Mouse (Mus musculus): Measurements from ENCODE around the gene Zfp988. TPM values are rescaled to one million over a fixed set of nuclear protein-coding genes. Genes with fewer than 3 reads are reported as not detected.
"Not testable (repeated sequence)": the region's sequence is repeated elsewhere in the genome, so short reads cannot be mapped to it uniquely, and the experiment has no call there.

The Zfp988 gene
- polyA plus RNA-seq (2016; fragmentation: Nextera tagmentation; extraction: Ambion mirVana): not detected in 2 replicates

- H3K27ac ChIP-seq (replicated peaks); H3K4me3 ChIP-seq; H3K4me2 ChIP-seq (replicated peaks); ATAC-seq (ENCODE audit: low FRiP score, low read depth); H3K36me3 ChIP-seq; H3K27me3 ChIP-seq; H3K4me1 ChIP-seq; H3K9ac ChIP-seq (replicated peaks): not testable (repeated sequence)
- H3K9me3 ChIP-seq: peaks cover 18% of the 10 kb centered on the region
- WGBS: 89% methylated on average over 6 of the region's 6 CpGs
Observed at GRCm38 (mm10) chr4:147305436-147305835, at the start of gene Zfp988. Zfp988 (plus strand) TSS chr4:147305674.

DNA sequence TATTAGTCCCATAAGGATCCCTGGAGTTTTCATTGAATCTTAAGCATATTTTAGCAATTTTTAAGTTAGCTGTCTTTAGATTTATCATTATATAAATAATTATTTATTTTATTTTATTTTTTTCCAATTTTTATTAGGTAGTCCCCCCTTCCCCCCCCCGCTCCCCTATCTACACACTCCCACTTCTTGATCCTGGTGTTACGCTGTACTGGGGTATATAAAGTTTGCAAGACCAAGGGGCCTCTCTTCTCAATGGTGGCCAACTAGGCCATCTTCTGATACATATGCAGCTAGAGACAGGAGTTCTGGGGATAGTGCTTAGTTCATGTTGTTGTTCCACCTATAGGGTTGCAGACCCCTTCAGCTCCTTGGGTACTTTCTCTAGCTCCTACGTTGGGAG lies 42.8 kb upstream of the Zfp988 start:
- WGBS: 87% methylated on average over 2 of the region's 3 CpGs
- H3K4me2 ChIP-seq (replicated peaks); H3K27ac ChIP-seq (replicated peaks); H3K27me3 ChIP-seq; ATAC-seq (ENCODE audit: low FRiP score, low read depth); H3K4me1 ChIP-seq; H3K9ac ChIP-seq (replicated peaks); H3K36me3 ChIP-seq; H3K4me3 ChIP-seq: not testable (repeated sequence)
- peaks cover 26% of the 10 kb centered on the region for H3K9me3 ChIP-seq

GRCm38 (mm10) chr4:147267302-147267701 lies 38.2 kb upstream of the Zfp988 start:
- not testable (repeated sequence) for H3K27ac ChIP-seq (replicated peaks); H3K4me3 ChIP-seq; H3K4me1 ChIP-seq; H3K36me3 ChIP-seq; H3K27me3 ChIP-seq; H3K9ac ChIP-seq (replicated peaks); H3K4me2 ChIP-seq (replicated peaks); ATAC-seq (ENCODE audit: low FRiP score, low read depth)
- peaks cover 40% of the 10 kb centered on the region for H3K9me3 ChIP-seq
- WGBS: 90% methylated on average over 17 of the region's 17 CpGs

DNA sequence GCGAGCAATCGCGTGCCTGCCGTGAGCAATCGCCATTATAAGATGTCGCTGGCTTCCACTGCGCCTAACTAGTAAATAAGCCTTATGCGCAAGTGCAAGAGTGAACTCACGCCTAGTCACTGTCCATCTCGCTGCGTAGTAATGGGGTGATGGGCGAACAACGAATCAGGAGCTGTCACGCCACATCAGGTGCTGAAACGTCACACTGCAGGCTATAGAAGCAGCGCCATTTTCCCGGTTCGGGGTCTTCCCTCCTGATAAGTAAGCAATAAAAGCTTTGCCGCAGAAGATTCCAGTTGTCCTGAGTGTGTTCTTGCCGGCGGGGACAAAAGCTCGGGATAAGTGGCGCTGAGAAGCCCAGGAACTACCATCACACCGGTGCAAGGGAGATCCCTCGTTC lies 36.7 kb upstream of the Zfp988 start:
- H3K9ac ChIP-seq (replicated peaks); H3K27ac ChIP-seq (replicated peaks); H3K4me2 ChIP-seq (replicated peaks); H3K27me3 ChIP-seq; ATAC-seq (ENCODE audit: low FRiP score, low read depth); H3K4me1 ChIP-seq; H3K36me3 ChIP-seq; H3K4me3 ChIP-seq: not testable (repeated sequence)
- 89% methylated on average over 25 of the region's 25 CpGs for WGBS
- peaks cover 43% of the 10 kb centered on the region for H3K9me3 ChIP-seq

DNA sequence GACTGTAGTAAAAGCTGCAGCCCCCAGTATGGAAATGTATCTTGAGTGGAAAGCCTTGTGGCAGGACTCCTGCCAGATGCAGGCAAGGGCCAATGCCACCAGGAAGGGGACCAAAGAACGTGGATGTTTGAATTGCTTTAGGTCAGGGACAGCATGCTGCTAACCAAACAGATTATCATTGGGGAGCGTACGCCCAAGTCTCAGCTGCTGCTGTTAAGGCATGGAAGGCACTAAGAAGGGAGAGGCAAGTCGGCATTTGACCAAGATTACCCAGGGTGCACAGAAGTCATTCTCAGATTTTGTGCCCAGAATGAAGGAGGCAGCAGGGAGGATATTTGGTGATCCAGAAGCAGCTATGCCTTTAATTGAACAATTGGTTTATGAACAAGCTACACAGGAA lies 35.4 kb upstream of the Zfp988 start:
- H3K4me2 ChIP-seq (replicated peaks): not testable (repeated sequence)
- H3K9me3 ChIP-seq: peaks cover 54% of the 10 kb centered on the region
- 87% methylated on average over 4 of the region's 4 CpGs for WGBS

DNA sequence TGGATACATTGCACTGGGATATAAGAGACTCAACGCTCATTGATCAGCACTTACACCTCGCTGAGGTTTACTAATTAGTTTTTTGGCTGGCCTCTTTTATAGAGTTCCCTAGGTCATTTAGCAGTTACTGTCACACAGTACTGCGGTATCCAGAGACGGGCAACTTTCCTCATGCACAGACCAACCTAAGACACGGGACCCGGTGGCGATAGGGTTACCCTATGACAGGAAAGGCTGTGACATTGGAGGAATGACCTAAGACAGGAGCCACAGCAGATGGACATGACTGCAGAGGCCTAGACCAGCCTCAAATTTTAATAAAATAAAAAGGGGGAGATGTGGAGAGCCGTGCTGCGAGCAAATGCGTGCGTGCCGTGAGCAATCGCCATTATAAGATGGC lies 33.9 kb upstream of the Zfp988 start:
- not testable (repeated sequence) for H3K9ac ChIP-seq (replicated peaks); ATAC-seq (ENCODE audit: low FRiP score, low read depth); H3K36me3 ChIP-seq; H3K4me3 ChIP-seq; H3K27me3 ChIP-seq; H3K4me2 ChIP-seq (replicated peaks); H3K4me1 ChIP-seq; H3K27ac ChIP-seq (replicated peaks)
- 88% methylated on average over 13 of the region's 13 CpGs for WGBS
- H3K9me3 ChIP-seq: peaks cover 59% of the 10 kb centered on the region

More for the DNA sequence above, 35.4 kb upstream of the Zfp988 start:
- not testable (repeated sequence) for H3K36me3 ChIP-seq; H3K27me3 ChIP-seq; H3K4me3 ChIP-seq; H3K4me1 ChIP-seq; ATAC-seq (ENCODE audit: low FRiP score, low read depth); H3K27ac ChIP-seq (replicated peaks); H3K9ac ChIP-seq (replicated peaks)

DNA sequence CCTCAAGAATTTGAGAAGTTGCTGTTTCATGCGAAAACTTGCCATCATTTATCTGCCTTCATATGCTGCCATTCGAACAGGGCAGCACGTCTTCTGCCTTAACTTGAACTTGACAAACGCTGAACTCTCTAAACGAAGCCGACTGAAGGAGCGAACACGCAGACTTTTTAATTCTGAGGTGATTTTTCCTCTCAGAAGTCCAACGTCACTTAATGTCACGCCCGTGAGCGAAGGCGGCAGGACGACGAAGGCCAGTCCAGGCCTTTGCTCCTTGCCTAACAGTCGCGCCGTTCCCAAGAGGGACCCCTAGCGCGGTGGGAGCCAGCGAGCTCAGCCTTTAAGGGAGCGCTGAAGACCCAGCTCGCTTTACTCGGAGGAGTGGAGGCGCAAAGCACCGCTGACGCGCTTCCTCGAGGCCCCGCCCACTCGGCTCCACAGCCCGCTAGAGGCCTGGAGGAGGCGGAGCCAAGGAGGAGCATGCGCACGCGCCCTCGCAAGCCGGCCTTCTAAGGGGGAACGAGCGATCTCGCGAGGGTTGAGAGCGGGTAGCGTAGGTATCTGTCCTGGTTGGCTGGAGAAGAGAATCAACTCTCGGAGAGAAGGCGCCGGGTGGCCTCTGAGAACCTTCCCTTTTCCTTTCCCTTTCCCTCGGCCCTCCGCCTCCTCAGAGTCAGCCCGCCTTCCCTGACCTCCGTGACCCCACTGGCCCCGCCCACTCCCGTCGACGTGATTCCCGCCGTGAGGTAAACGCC lies 30.3 kb upstream of the Zfp988 start:
- not testable (repeated sequence) for H3K36me3 ChIP-seq; H3K4me1 ChIP-seq; H3K27me3 ChIP-seq; H3K9ac ChIP-seq (replicated peaks); H3K27ac ChIP-seq (replicated peaks)
- 37% methylated on average over 58 of the region's 58 CpGs for WGBS
- peak; percentile 86 for ATAC-seq (ENCODE audit: low FRiP score, low read depth)
- H3K4me2 ChIP-seq (replicated peaks): peak overlapping the region; percentile 32
- H3K9me3 ChIP-seq: peaks cover 40% of the 10 kb centered on the region
- peak overlapping the region; percentile 18; the same call in 1 of the 2 replicates for H3K4me3 ChIP-seq

GRCm38 (mm10) chr4:147275773-147276140 lies 29.7 kb upstream of the Zfp988 start:
- 26% methylated on average over 54 of the region's 54 CpGs for WGBS

GRCm38 (mm10) chr4:147280406-147280805 lies 25.1 kb upstream of the Zfp988 start:
- not testable (repeated sequence) for H3K4me3 ChIP-seq; H3K36me3 ChIP-seq; H3K4me2 ChIP-seq (replicated peaks); H3K9ac ChIP-seq (replicated peaks); H3K27me3 ChIP-seq; H3K27ac ChIP-seq (replicated peaks); H3K4me1 ChIP-seq; ATAC-seq (ENCODE audit: low FRiP score, low read depth)
- 72% methylated on average over 2 of the region's 2 CpGs for WGBS
- peaks cover 10% of the 10 kb centered on the region for H3K9me3 ChIP-seq

More at GRCm38 (mm10) chr4:147275773-147276140, 29.7 kb upstream of the Zfp988 start:
- peak overlapping the region; percentile 32 for H3K4me2 ChIP-seq (replicated peaks)
- H3K36me3 ChIP-seq; H3K27me3 ChIP-seq; ATAC-seq (ENCODE audit: low FRiP score, low read depth); H3K9ac ChIP-seq (replicated peaks); H3K4me1 ChIP-seq; H3K27ac ChIP-seq (replicated peaks): not testable (repeated sequence)
- peaks cover 39% of the 10 kb centered on the region for H3K9me3 ChIP-seq
- peak overlapping the region; percentile 17 for H3K4me3 ChIP-seq

DNA sequence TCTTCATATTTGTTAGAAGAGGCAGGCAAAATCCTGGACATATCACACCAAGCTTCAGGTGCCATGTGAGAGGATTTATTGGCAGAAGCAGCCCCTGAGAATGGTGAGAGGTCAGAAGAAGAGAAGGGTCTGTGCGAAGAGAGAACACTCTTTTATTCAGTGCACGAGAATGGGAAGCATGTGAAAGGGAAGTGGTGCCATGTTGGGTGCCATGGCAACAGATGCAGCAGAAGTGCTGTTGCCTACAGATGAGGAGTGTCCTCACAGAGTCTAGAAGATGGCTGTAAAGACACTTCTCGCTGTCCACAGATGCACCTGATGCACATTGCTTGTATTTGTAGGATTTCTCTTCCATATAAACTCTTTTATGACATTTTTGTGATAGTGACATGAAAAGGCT lies 6.9 kb upstream of the Zfp988 start:
- not testable (repeated sequence) for H3K4me3 ChIP-seq; ATAC-seq (ENCODE audit: low FRiP score, low read depth); H3K27me3 ChIP-seq; H3K9ac ChIP-seq (replicated peaks); H3K4me2 ChIP-seq (replicated peaks); H3K36me3 ChIP-seq; H3K4me1 ChIP-seq; H3K27ac ChIP-seq (replicated peaks)
- 70% methylated on average over 3 of the region's 3 CpGs for WGBS
- H3K9me3 ChIP-seq: peaks cover 13% of the 10 kb centered on the region; the same call in 1 of the 2 replicates

DNA sequence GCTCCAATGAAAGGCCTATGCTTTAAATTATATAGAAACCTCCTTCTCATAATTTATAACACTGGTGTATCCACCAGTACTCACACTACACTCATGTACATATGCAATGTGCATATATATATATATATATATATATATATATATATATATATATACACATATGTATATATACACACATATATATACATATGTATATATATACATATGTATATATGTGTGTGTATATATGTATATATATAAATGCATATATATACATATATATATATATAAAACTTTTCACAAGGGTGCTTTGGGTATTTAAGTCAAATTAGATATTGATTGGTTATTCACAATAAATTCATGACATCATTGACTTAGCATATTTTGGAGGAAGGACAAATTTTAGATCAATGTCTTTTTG lies 3.1 kb upstream of the Zfp988 start:
- not testable (repeated sequence) for H3K4me3 ChIP-seq; H3K27me3 ChIP-seq; ATAC-seq (ENCODE audit: low FRiP score, low read depth); H3K4me1 ChIP-seq; H3K36me3 ChIP-seq; H3K4me2 ChIP-seq (replicated peaks); H3K27ac ChIP-seq (replicated peaks); H3K9ac ChIP-seq (replicated peaks)
- H3K9me3 ChIP-seq: peaks cover 17% of the 10 kb centered on the region

DNA sequence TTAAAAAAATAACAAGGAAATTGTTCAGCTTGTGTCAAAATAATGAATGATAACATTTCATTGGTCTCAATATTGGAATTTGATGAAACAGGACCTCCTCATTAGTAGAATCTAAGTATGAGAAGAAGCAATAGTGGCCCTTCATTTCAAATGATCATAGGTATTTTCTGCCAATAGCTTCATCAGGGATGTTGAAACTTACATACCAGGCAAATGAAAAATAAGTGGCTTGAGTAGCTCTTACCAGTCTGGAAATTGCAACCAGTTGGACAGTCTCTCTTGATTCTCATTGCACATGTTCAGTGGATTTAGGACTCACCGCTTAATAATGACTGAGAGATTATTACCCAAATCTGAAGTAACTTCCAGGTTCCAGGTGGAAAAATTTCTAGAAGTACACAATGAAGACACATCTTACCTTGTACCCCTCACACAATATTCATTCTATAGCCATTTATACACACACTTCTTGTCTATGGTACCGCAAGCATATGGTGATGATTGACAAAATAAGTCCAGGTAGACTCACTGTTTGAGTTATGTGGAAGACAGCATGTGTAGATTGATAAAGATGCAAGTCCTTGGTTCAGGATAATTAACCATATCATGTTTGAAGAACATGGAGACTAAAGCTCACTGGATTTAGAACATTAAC lies 29.7 kb downstream of the Zfp988 start:
- not testable (repeated sequence) for H3K4me2 ChIP-seq (replicated peaks); H3K9ac ChIP-seq (replicated peaks); H3K4me3 ChIP-seq; H3K4me1 ChIP-seq; H3K27me3 ChIP-seq; H3K27ac ChIP-seq (replicated peaks); H3K36me3 ChIP-seq
- peaks cover 55% of the 10 kb centered on the region for H3K9me3 ChIP-seq
- peak; percentile 58 for ATAC-seq (ENCODE audit: low FRiP score, low read depth)
- WGBS: 92% methylated on average over 2 of the region's 2 CpGs

Data from midbrain, embryonic 12.5 days (tissue).